Mouse (Mus musculus) bone marrow macrophage, adult 2 months (primary cell): ENCODE measurements around the gene Zfp36l1.

ENCODE experiments used
- CTCF ChIP-seq: IDR thresholded peaks from 2 replicates; pipeline ENCODE4 v1.5.1; 2012; ENCODE audit warnings: low read depth, mild to moderate bottlenecking, low read length, moderate library complexity
- POLR2A ChIP-seq: IDR thresholded peaks from 2 replicates; pipeline ENCODE4 v1.6.1; 2012; ENCODE audit warnings: mild to moderate bottlenecking, low read depth, low read length, borderline replicate concordance

GRCm38 (mm10) chr12:80088143-80088542, 24.7 kb downstream of the Zfp36l1 start:
- TF ChIP-seq CTCF (no peak), POLR2A (no peak)
